Mouse (Mus musculus): Measurements from ENCODE around the gene Ano9. TPM values are rescaled to one million over a fixed set of nuclear protein-coding genes. Genes with fewer than 3 reads are reported as not detected.

Gene Ano9
- total RNA-seq, 2 experiments from 2014 or later = not detected

DNA sequence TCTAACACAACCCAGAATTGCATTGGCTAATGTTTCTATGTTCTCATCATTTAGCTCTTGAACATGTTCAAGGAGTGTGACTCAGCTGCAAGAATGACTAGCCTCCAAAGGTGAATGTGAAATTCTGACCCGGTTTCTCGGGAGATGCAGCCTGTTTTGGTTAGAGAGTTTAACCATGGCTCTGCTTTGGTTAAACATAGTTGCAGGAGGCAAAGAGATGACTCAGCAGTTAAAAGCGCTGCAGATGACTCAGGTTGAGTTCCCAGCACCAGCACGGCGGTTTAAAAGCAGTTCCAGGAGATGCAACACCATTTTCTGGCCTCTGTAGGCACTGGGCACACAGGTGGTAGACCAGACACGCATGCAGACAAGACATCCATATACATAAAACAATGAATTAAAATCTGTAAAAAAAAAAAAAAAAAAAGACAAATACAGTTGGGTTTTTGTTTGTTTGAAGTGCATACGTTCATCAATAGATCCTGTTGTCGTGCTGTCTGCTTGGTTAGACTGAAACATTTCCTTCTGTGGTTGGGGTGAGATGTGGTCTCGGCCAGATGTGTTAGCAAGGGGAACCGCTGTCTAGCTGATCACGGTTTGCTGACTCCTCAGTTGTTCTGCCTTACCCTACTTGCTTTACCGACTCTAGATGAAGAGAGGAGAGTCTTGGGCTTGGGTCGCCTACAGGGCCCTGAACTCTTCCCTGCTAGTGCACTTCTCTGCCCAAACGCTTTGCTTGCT, 58.8 kb downstream of the Ano9 start:
- intact Hi-C loops (cut with DNase I) = no loop called here
- no peak for DNase-seq (ENCODE audit: extremely low spot score in 1 of 2, low spot score in 2 of 2)
- TF ChIP-seq CTCF (IDR thresholded peaks at IDR 0.05) = no peak
- Histone ChIP-seq H3K4me3 (no peak overlapping the region), H3K27ac (no peak overlapping the region)

DNA sequence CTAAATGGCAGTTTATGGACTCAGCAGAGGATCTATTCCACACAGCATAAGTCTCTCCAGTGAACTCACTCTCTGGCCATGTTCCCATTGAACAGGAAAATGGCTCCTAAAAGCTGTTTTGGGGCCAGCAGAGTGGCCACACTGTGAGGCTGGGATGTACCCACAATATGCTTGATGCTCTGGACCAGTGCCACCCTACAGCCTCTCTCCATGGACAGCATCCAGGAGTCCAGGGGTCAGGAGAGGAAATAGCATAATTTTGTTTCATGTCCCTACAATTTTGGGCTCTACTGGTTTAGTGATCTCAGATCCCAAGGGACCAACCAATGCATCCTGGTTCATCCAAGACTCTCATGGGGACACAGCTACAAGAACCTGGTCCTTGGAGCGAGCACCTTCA, 60.1 kb downstream of the Ano9 start:
- TF ChIP-seq CTCF (IDR thresholded peaks at IDR 0.05) = no peak
- intact Hi-C loops (cut with DNase I) = no loop called here
- no peak for DNase-seq (ENCODE audit: extremely low spot score in 1 of 2, low spot score in 2 of 2)
- Histone ChIP-seq H3K4me3 (no peak overlapping the region), H3K27ac (no peak overlapping the region)

DNA sequence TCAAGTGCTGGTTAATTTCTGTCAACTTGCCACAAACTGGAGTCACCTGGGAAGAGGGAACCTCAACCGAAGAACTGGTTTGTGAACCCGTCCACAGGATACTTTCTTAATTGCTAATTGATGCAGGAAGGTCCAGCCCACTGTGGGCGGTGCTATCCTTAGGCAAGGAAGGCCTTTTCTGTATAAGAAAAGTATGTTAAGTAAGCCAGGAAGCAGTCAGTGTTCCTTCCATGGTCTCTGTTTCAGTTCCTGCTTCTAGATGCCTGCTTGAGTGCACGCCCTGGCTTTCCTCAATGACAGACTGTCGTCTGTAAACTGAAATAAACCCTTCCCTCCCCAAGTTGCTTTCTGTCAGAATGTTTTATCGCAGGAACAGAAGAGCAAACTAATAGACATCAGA, 60.6 kb downstream of the Ano9 start:
- Histone ChIP-seq H3K4me3 (no peak overlapping the region), H3K27ac (no peak overlapping the region)
- DNase-seq (ENCODE audit: extremely low spot score in 1 of 2, low spot score in 2 of 2) = no peak
- intact Hi-C loops (cut with DNase I) = no loop called here
- no peak for TF ChIP-seq CTCF (IDR thresholded peaks at IDR 0.05)

DNA sequence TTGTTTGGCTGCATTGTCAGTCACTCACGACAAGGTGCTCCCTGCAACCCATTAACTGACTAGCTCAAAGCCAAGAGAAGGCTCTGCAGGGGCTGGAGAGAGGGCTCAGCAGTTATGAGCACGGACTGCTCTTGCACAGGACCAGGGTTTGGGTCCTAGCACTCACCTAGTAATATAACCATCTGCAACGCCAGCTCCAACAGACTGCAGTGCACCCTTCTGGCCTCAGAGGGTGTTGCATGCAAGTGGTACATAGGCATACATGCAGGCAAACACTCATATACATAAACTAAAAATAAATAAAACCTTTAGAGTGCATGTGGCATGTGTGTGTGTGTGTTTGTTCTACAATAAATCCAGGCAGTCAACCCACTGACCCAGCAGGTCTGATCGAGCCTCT, 61.8 kb downstream of the Ano9 start:
- intact Hi-C loops (cut with DNase I) = no loop called here
- H3K4me3 ChIP-seq = no peak overlapping the region
- DNase-seq (ENCODE audit: extremely low spot score in 1 of 2, low spot score in 2 of 2) = no peak

DNA sequence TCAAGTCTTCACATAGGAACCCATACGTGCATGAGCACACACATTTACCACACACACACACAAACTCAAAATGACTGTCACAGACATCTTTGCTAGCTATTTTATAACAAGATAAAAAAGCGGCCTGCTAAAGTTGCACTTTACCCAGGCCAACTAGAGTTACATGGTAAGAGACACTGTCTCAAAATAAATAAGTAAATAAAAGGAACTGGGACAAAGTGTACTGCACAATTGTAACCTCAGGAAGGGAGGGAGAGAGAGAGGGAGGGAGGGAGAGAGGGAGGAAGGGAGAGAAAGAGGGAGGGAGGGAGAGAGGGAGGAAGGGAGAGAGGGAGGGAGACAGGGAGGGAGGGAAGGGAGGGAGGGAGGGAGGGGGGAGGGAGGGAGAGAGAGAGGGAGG, 65.2 kb downstream of the Ano9 start:
- intact Hi-C loops (cut with DNase I) = no loop called here
- Histone ChIP-seq H3K27ac (no peak overlapping the region), H3K4me3 (no peak overlapping the region)
- DNase-seq (ENCODE audit: extremely low spot score in 1 of 2, low spot score in 2 of 2) = no peak
- TF ChIP-seq CTCF (IDR thresholded peaks at IDR 0.05) = no peak

More for the DNA sequence above, 61.8 kb downstream of the Ano9 start:
- no peak; the same call in 1 of the 2 replicates for TF ChIP-seq CTCF (IDR thresholded peaks at IDR 0.05)
- no peak overlapping the region for H3K27ac ChIP-seq

DNA sequence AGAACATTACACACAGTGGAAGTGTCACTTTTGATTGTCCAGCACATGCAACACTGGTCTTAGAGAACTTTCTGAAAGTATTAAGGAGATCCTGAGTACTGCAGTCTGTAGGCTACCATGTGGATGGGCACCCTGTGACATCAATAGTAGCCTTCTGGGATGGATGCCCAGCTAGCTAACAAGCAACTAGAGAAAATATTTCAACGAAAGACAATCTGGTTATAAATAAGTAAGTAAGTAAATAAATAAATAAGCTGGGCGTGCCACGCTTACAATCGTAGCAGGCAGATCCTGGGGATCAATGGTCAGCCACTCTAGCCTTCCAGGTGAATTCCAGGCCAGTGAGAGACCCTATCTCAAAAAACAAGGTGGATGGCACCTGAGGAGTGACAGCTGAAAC, 65.6 kb downstream of the Ano9 start:
- intact Hi-C loops (cut with DNase I) = no loop called here
- Histone ChIP-seq H3K4me3 (no peak overlapping the region), H3K27ac (no peak overlapping the region)
- no peak for TF ChIP-seq CTCF (IDR thresholded peaks at IDR 0.05)
- no peak for DNase-seq (ENCODE audit: extremely low spot score in 1 of 2, low spot score in 2 of 2)

Other genes with a start within 250 kb of the Ano9 start
- gene Psmd13, start 235.8 kb downstream of the Ano9 start, total RNA-seq (2021) = 100 to 1,000 TPM; 101 to 107 TPM
- gene Sirt3, start 235.5 kb downstream of the Ano9 start, total RNA-seq (2021) = 10 to 100 TPM; 72.2 to 76.5 TPM
- 1 to 10 TPM in 1 of 2 experiments, not detected in 1; 2.0 TPM for gene Cox8b, start 217.4 kb downstream of the Ano9 start, total RNA-seq (2021)
- 1 to 10 TPM in 1 of 2 experiments, under 1 TPM in 1; 0.68 to 1.2 TPM for gene Nlrp6, start 196.9 kb downstream of the Ano9 start, total RNA-seq (2021)
- gene Pgghg, start 176.4 kb downstream of the Ano9 start, total RNA-seq (2021) = 1 to 10 TPM; 4.5 to 4.7 TPM
- not detected for gene Ifitm5, start 167.5 kb downstream of the Ano9 start, total RNA-seq (2021)
- gene Gm45717, start 161.9 kb downstream of the Ano9 start, total RNA-seq (2021) = not detected
- 10 to 100 TPM; 10.8 to 17.7 TPM for gene Ifitm2, start 161.8 kb downstream of the Ano9 start, total RNA-seq (2021)
- 1 to 10 TPM; 3.7 to 5.8 TPM for gene Ifitm1, start 150.6 kb downstream of the Ano9 start, total RNA-seq (2021)
- gene Ifitm3, start 107.0 kb downstream of the Ano9 start, total RNA-seq (2021) = 10 to 100 TPM; 10.9 to 16.7 TPM
- gene Ifitm6, start 99.9 kb downstream of the Ano9 start, total RNA-seq (2021) = under 1 TPM in 1 of 2 experiments, not detected in 1; 0.57 TPM
- not detected for gene Gm17387, start 88.7 kb downstream of the Ano9 start, total RNA-seq (2021)
- 10 to 100 TPM; 87.4 to 95.9 TPM for gene B4galnt4, start 56.7 kb downstream of the Ano9 start, total RNA-seq (2021)
- not detected for gene Pkp3, start 39.6 kb downstream of the Ano9 start, total RNA-seq (2021)
- 1 to 10 TPM; 1.7 to 3.4 TPM for gene Sigirr, start 17.2 kb downstream of the Ano9 start, total RNA-seq (2021)
- gene Ptdss2, start 4.6 kb upstream of the Ano9 start, total RNA-seq (2021) = 10 to 100 TPM; 46.9 to 51.6 TPM
- 10 to 100 TPM; 36.5 to 37.3 TPM for gene Rnh1, start 55.1 kb upstream of the Ano9 start, total RNA-seq (2021)
- gene Hras, start 76.2 kb upstream of the Ano9 start, total RNA-seq (2021) = 100 to 1,000 TPM; 219 to 244 TPM
- gene Lrrc56, start 76.4 kb upstream of the Ano9 start, total RNA-seq (2021) = 1 to 10 TPM; 3.9 to 5.0 TPM
- not detected for gene Lmntd2, start 96.3 kb upstream of the Ano9 start, total RNA-seq (2021)
- gene Rassf7, start 98.1 kb upstream of the Ano9 start, total RNA-seq (2021) = 1 to 10 TPM in 1 of 2 experiments, under 1 TPM in 1; 0.94 to 1.3 TPM
- gene Phrf1, start 111.0 kb upstream of the Ano9 start, total RNA-seq (2021) = 10 to 100 TPM; 70.5 to 77.2 TPM
- gene Irf7, start 148.7 kb upstream of the Ano9 start, total RNA-seq (2021) = 1 to 10 TPM in 1 of 2 experiments, under 1 TPM in 1; 0.59 to 1.2 TPM
- gene Cdhr5, start 159.0 kb upstream of the Ano9 start, total RNA-seq (2021) = not detected
- gene Sct, start 161.3 kb upstream of the Ano9 start, total RNA-seq (2021) = not detected
- gene Drd4, start 174.2 kb upstream of the Ano9 start, total RNA-seq (2021) = under 1 TPM; 0.27 to 0.44 TPM
- 10 to 100 TPM; 63.1 to 63.8 TPM for gene Deaf1, start 209.9 kb upstream of the Ano9 start, total RNA-seq (2021)
- 10 to 100 TPM; 33.3 to 34.9 TPM for gene Tmem80, start 209.9 kb upstream of the Ano9 start, total RNA-seq (2021)
- gene Eps8l2, start 221.1 kb upstream of the Ano9 start, total RNA-seq (2021) = 1 to 10 TPM; 3.6 to 5.3 TPM

All from left cerebral cortex, adult 2 months (tissue).